Mouse (Mus musculus) heart, adult 2 months (tissue): ENCODE data around the gene Endou.

ENCODE experiments used
- CTCF ChIP-seq: fragments of 200-600 bp; IDR thresholded peaks from 2 replicates; pipeline ENCODE4 v1.8.1; 2022; ENCODE audit warnings: antibody characterized with exemption, mild to moderate bottlenecking, moderate library complexity
- EP300 ChIP-seq: fragments of 200-500 bp; IDR thresholded peaks from 2 replicates; pipeline ENCODE4 v1.6.1; 2011; ENCODE audit warnings: low read depth, low read length, control low read depth; ENCODE audit not compliant: insufficient read depth
- POLR2A ChIP-seq: fragments of 200-500 bp; IDR thresholded peaks from 2 replicates; pipeline ENCODE4 v1.6.1; 2011; ENCODE audit warnings: mild to moderate bottlenecking, low read depth, low read length, control low read depth; ENCODE audit not compliant: insufficient read depth

DNA sequence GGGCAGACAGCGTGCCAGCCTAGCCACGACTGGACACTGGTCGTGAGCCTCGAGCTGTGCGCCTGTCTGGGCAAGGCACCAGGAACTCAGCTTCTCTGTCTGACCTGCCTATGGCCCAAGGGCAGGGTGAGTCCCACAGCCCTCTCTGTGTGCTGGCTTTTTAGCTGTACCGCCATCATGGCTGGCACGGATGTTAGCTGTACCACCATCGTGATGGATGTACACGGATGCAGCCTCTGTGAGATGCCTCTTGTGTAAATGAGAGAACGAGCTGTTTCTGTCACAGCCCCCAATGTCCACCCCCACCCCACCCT is 64.7 kb downstream of the Endou start:
- TF ChIP-seq CTCF, result no peak
- TF ChIP-seq POLR2A, result no peak
- TF ChIP-seq EP300, result no peak
